Mouse (Mus musculus) left cerebral cortex, adult 2 months (tissue): ENCODE measurements at regions not wholly inside any gene's neighbourhood (a gene's known extent, or its start where the extent isn't known, plus 50 kb on each side); places are given as distances from the start of the nearest gene placed in this dataset.

Source experiments
- DNase-seq, 2 experiments: peaks; one replicate each; pipeline ENCODE4 v3.0.0; 2021 to 2022; ENCODE audit warnings: low spot score in 2 of 2, mixed read lengths in 1 of 2; ENCODE audit errors: extremely low spot score in 1 of 2
- H3K27ac ChIP-seq: fragments of 200-600 bp; 2 replicates; pipeline ENCODE4 v1.8.1; 2022
- H3K4me3 ChIP-seq: fragments of 200-600 bp; 2 replicates; pipeline ENCODE4 v1.8.1; 2022
- CTCF ChIP-seq: fragments of 200-600 bp; IDR thresholded peaks from 2 replicates; pipeline ENCODE4 v1.8.1; 2022; ENCODE audit warnings: antibody characterized with exemption, mild to moderate bottlenecking, moderate library complexity
- intact Hi-C: fragments of 180-260 bp; cut with DNase I; formaldehyde crosslinking; loops from one replicate; pipeline ENCODE4 v1.15.1; 2025

- Histone ChIP-seq H3K4me3 (peak overlapping the region; percentile 24), H3K27ac (peak overlapping the region; percentile 98)
- DNase-seq = peak in 1 of 2 experiments; percentile 29
- intact Hi-C loops = loop anchor here (1.0 to 10.0 kb wide), 7 partner anchors 101 to 821 kb away; partner anchors contain the start of gene Tmem161b
- no peak for TF ChIP-seq CTCF
Measured at GRCm38 (mm10) chr13:84345791-84346511, 123.9 kb downstream of the Tmem161b start.

- DNase-seq = no peak
- intact Hi-C loops = loop anchor here (5.0 to 10.0 kb wide), 5 partner anchors 101 to 822 kb away; no protein-coding TSS in a partner anchor
- H3K4me3 ChIP-seq = peak overlapping the region; percentile 24
- H3K27ac ChIP-seq = peak overlapping the region; percentile 98
- no peak for TF ChIP-seq CTCF
Measured at GRCm38 (mm10) chr13:84346569-84346968, 124.5 kb downstream of the Tmem161b start.

- no peak for TF ChIP-seq CTCF
- DNase-seq = peak; percentile 46 to 55
- Histone ChIP-seq H3K27ac (peak overlapping the region; percentile 98), H3K4me3 (peak overlapping the region; percentile 57)
- intact Hi-C loops = loop anchor here (1.0 to 10.0 kb wide), 6 partner anchors 100 to 823 kb away; no protein-coding TSS in a partner anchor
Measured at GRCm38 (mm10) chr13:84347181-84347913, 125.3 kb downstream of the Tmem161b start.

- Histone ChIP-seq H3K27ac (peak overlapping the region; percentile 98), H3K4me3 (peak overlapping the region; percentile 57)
- peak; percentile 96 to 97 for DNase-seq
- intact Hi-C loops = loop anchor here (1.0 to 10.0 kb wide), 9 partner anchors 99 to 823 kb away; no protein-coding TSS in a partner anchor
- peak; percentile 88 for TF ChIP-seq CTCF
Measured at GRCm38 (mm10) chr13:84347914-84348700, 126.0 kb downstream of the Tmem161b start.

- DNase-seq = no peak
- Histone ChIP-seq H3K4me3 (peak overlapping the region; percentile 57), H3K27ac (peak overlapping the region; percentile 98)
- intact Hi-C loops = loop anchor here (1.0 to 10.0 kb wide), 8 partner anchors 99 to 824 kb away; no protein-coding TSS in a partner anchor
- TF ChIP-seq CTCF = no peak
Measured at GRCm38 (mm10) chr13:84348701-84348975, 126.5 kb downstream of the Tmem161b start.

GRCm38 (mm10) chr13:84349001-84349720 lies 127.1 kb downstream of the Tmem161b start:
- no peak for TF ChIP-seq CTCF

GRCm38 (mm10) chr13:84349721-84350040 lies 127.6 kb downstream of the Tmem161b start:
- intact Hi-C loops = loop anchor here (2.0 to 10.0 kb wide), 6 partner anchors 98 to 825 kb away; no protein-coding TSS in a partner anchor
- no peak for DNase-seq
- Histone ChIP-seq H3K4me3 (peak overlapping the region; percentile 57), H3K27ac (peak overlapping the region; percentile 98)
- no peak for TF ChIP-seq CTCF

More at GRCm38 (mm10) chr13:84349001-84349720, 127.1 kb downstream of the Tmem161b start:
- H3K27ac ChIP-seq = peak overlapping the region; percentile 98
- H3K4me3 ChIP-seq = peak overlapping the region; percentile 57
- peak; percentile 55 to 67 for DNase-seq
- intact Hi-C loops = loop anchor here (2.0 to 10.0 kb wide), 6 partner anchors 98 to 824 kb away; no protein-coding TSS in a partner anchor

GRCm38 (mm10) chr13:84350791-84351190 lies 128.7 kb downstream of the Tmem161b start:
- peak overlapping the region; percentile 98; the same call in 1 of the 2 replicates for H3K27ac ChIP-seq
- DNase-seq = no peak

GRCm38 (mm10) chr13:84356455-84356854 lies 134.4 kb downstream of the Tmem161b start:
- intact Hi-C loops = no loop called here
- no peak for DNase-seq
- no peak overlapping the region for H3K27ac ChIP-seq

More at GRCm38 (mm10) chr13:84350791-84351190, 128.7 kb downstream of the Tmem161b start:
- no peak for TF ChIP-seq CTCF
- intact Hi-C loops = no loop called here
- H3K4me3 ChIP-seq = no peak overlapping the region

GRCm38 (mm10) chr13:84360536-84360935 lies 138.4 kb downstream of the Tmem161b start:
- no peak for TF ChIP-seq CTCF
- intact Hi-C loops = no loop called here
- no peak overlapping the region for H3K27ac ChIP-seq
- H3K4me3 ChIP-seq = no peak overlapping the region
- DNase-seq = no peak

More at GRCm38 (mm10) chr13:84356455-84356854, 134.4 kb downstream of the Tmem161b start:
- TF ChIP-seq CTCF = no peak
- no peak overlapping the region for H3K4me3 ChIP-seq

GRCm38 (mm10) chr13:84364069-84364468 lies 142.0 kb downstream of the Tmem161b start:
- H3K4me3 ChIP-seq = no peak overlapping the region
- peak; percentile 40 for TF ChIP-seq CTCF
- no peak for DNase-seq
- no peak overlapping the region for H3K27ac ChIP-seq
- intact Hi-C loops = no loop called here
